Mouse (Mus musculus) liver, adult 2 months (tissue): ENCODE data around the gene Nxf1.

Experiments used
- CTCF ChIP-seq: fragments of 200-500 bp; IDR thresholded peaks from 2 replicates; pipeline ENCODE4 v1.5.1; 2011; ENCODE audit warnings: low read depth, low read length, control low read depth
- POLR2A ChIP-seq: fragments of 200-500 bp; IDR thresholded peaks from 2 replicates; pipeline ENCODE4 v1.6.1; 2011; ENCODE audit warnings: low read length, control low read depth; ENCODE audit not compliant: insufficient read depth; ENCODE audit errors: extremely low read depth

DNA sequence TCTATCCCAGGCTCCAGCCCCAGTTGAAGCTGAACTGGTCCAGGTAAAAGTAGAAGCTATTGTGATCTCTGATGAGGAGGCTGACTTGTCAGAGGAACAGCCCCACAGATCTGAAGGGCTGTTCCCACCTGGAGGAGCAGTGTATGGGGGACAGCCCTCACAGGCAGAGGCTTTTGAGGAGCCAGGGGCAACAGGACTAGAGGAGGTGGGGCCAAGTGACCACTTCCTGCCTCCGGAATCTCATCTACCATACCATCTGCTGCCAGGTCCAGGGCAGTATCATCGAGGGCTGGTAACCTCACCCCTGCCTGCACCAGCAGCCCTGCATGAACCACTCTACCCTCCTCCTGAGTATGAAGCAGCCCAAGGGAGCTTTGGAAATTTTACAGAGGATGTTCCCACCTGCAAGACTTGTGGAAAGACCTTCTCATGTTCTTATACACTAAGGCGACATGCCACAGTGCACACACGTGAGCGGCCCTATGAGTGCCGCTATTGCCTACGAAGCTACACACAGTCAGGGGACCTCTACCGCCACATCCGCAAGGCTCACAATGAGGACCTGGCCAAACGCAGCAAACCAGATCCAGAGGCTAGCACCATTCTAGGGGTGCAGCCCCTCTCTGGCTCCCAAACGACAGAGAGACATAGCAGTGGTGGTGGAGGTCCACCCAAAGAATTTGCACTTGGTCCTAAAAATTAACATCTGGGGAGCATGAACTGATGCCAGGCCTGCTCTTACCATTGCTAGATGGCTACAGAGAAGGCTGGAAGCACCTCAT is 47.2 kb downstream of the Nxf1 start:
- TF ChIP-seq POLR2A (no peak), CTCF (no peak)
